Mouse (Mus musculus) v-Abl transformed pro-B cells (cell line): ENCODE measurements around the gene Myocd.

Experiments
- in situ Hi-C, 2 experiments: fragments of 400-800 bp; cut with MboI; formaldehyde crosslinking; loops; one replicate each; pipeline ENCODE4 v1.15.1; 2025; ENCODE audit not compliant: unreplicated experiment in 2 of 2

Myocd gene

GRCm38 (mm10) chr11:65157966-65158657, 111.7 kb downstream of the Myocd start:
- in situ Hi-C loops: no loop called here

DNA sequence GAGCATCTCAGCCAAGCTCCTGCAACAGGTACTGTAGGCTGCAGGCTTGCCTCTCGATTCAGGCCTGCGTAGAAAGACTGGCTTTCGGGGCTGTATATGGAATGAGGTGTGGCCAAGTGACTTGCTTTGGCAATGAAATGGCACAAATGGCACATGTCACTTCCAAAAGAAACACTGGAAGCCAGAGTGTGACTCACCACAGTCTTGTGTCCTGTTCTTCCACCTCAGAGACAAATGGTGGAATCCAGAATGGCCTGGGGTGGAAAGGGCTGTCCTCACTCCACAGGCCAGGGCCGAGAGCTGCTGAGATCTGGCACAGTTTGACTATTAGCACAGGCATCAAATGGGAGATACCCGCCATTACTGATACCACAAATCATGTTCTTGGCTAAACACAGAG, 116.8 kb downstream of the Myocd start:
- in situ Hi-C loops: no loop called here

DNA sequence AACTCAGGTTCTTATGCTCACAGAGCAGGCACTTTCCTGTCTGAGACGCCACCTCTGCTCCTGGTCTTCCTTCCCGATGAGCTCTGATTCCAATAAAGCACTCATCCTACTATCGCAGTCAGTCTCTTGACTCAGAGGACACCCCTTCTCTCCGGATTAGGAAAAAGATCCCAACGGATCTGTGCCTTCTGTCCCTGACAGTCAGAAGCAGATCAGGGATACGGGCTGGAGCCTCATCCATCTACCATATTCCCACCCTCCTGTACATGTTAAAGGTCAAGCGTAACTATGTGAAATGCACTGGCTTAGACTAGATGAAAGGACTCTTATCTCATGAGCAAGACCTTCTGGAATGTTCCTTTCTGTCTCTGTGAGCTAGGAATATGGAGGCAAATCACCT, 121.3 kb downstream of the Myocd start:
- in situ Hi-C loops: no loop called here

- in situ Hi-C loops: no loop called here
Observed at GRCm38 (mm10) chr11:65142838-65143417, 126.9 kb downstream of the Myocd start.

- in situ Hi-C loops: no loop called here
Observed at GRCm38 (mm10) chr11:65139030-65139429, 130.8 kb downstream of the Myocd start.

- in situ Hi-C loops: no loop called here
Observed at GRCm38 (mm10) chr11:65137145-65137652, 132.6 kb downstream of the Myocd start.

GRCm38 (mm10) chr11:65135251-65135739, 134.5 kb downstream of the Myocd start:
- in situ Hi-C loops: no loop called here

GRCm38 (mm10) chr11:65133661-65134060, 136.1 kb downstream of the Myocd start:
- in situ Hi-C loops: no loop called here

GRCm38 (mm10) chr11:65129110-65129509, 140.7 kb downstream of the Myocd start:
- in situ Hi-C loops: no loop called here

DNA sequence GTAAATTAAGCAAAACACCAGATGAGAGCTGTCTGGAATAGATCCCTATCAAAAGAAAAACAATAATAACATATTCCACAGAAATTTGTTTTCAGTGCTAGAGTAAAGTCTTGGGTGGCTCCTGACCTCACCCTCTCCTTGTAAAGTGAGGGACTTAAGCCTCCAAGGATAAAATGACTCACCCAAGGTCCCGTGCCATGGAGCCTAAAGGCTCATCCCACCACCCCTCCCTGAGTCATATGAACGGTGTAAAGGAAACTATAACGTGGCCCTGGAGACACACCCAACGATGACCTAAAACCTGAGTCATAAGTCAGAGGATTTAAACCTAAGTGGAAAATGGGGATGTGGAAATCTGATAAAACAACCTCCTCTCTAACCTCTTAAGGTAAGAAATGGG, 141.1 kb downstream of the Myocd start:
- in situ Hi-C loops: no loop called here

GRCm38 (mm10) chr11:65126566-65126965, 143.2 kb downstream of the Myocd start:
- in situ Hi-C loops: no loop called here
